Mouse (Mus musculus): ENCODE data around the gene Trp53rka.

Trp53rka gene

GRCm38 (mm10) chr2:165492648-165493553 is at the start of gene Trp53rka:
Gene Trp53rka, minus strand, starts transcription at chr2:165493324.
- DNase-seq (ENCODE audit: low read depth, low spot score) = peak; percentile 86

- no peak for DNase-seq (ENCODE audit: low read depth, low spot score)
Observed at GRCm38 (mm10) chr2:165540975-165541374, 47.9 kb upstream of the Trp53rka start.

GRCm38 (mm10) chr2:165533789-165534188 is 40.7 kb upstream of the Trp53rka start:
- DNase-seq (ENCODE audit: low read depth, low spot score) = no peak

- peak; percentile 68 for DNase-seq (ENCODE audit: low read depth, low spot score)
Observed at GRCm38 (mm10) chr2:165529106-165529505, 36.0 kb upstream of the Trp53rka start.

GRCm38 (mm10) chr2:165525609-165526008 is 32.5 kb upstream of the Trp53rka start:
- no peak for DNase-seq (ENCODE audit: low read depth, low spot score)

- DNase-seq (ENCODE audit: low read depth, low spot score) = no peak
Observed at GRCm38 (mm10) chr2:165515178-165515728, 22.1 kb upstream of the Trp53rka start.

GRCm38 (mm10) chr2:165512870-165513600 is 19.9 kb upstream of the Trp53rka start:
- peak; percentile 70 for DNase-seq (ENCODE audit: low read depth, low spot score)

GRCm38 (mm10) chr2:165512426-165512825 is 19.3 kb upstream of the Trp53rka start:
- DNase-seq (ENCODE audit: low read depth, low spot score) = no peak

GRCm38 (mm10) chr2:165511530-165511929 is 18.4 kb upstream of the Trp53rka start:
- DNase-seq (ENCODE audit: low read depth, low spot score) = peak; percentile 69

- peak; percentile 48 for DNase-seq (ENCODE audit: low read depth, low spot score)
Observed at GRCm38 (mm10) chr2:165510914-165511458, 17.9 kb upstream of the Trp53rka start.

- DNase-seq (ENCODE audit: low read depth, low spot score) = no peak
Observed at GRCm38 (mm10) chr2:165510466-165510865, 17.3 kb upstream of the Trp53rka start.

GRCm38 (mm10) chr2:165509686-165510085 is 16.6 kb upstream of the Trp53rka start:
- no peak for DNase-seq (ENCODE audit: low read depth, low spot score)

GRCm38 (mm10) chr2:165503259-165504203 is 10.4 kb upstream of the Trp53rka start, which contains the start of gene Slc2a10:
Gene Slc2a10, plus strand, starts transcription at chr2:165503787.
- DNase-seq (ENCODE audit: low read depth, low spot score) = no peak

GRCm38 (mm10) chr2:165498816-165499215 is 5.7 kb upstream of the Trp53rka start:
- DNase-seq (ENCODE audit: low read depth, low spot score) = no peak

GRCm38 (mm10) chr2:165497706-165498275 is 4.7 kb upstream of the Trp53rka start:
- no peak for DNase-seq (ENCODE audit: low read depth, low spot score)

GRCm38 (mm10) chr2:165496251-165496650 is 3.1 kb upstream of the Trp53rka start:
- peak; percentile 54 for DNase-seq (ENCODE audit: low read depth, low spot score)

- DNase-seq (ENCODE audit: low read depth, low spot score) = no peak
Observed at GRCm38 (mm10) chr2:165494495-165494894, 1.4 kb upstream of the Trp53rka start.

- DNase-seq (ENCODE audit: low read depth, low spot score) = no peak
Observed at GRCm38 (mm10) chr2:165493587-165494210, 575 bp upstream of the Trp53rka start.

GRCm38 (mm10) chr2:165486881-165487535 is 6.1 kb downstream of the Trp53rka start:
- DNase-seq (ENCODE audit: low read depth, low spot score) = peak; percentile 69
